ENCODE assay signal across 17 mouse cellular contexts in the genomic region with DNA sequence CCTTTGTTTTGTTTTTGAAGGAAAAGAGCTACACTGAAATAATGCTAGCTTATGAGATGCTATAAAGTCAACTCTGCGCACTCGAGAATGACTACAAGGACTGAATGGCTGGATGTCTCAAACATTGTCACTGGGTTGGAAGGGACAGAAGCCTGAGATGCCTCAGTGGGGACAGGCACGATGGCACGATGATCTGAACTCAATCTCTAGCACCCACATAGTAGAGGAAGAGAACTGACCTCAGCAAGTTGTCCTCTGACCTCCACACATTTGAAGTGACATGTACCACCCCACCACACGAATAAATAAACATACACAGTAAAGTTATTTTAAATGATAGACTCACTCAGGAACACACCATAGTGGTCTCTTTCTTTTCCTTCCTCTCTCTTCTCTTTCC. TPM values are rescaled to one million over a fixed set of nuclear protein-coding genes. Genes with fewer than 3 reads are reported as not detected.
A peak's percentile ranks its signal among the peaks of the same experiment; 100 is the strongest.
DNase-seq lines count a peak whose midpoint lies in the region; TF ChIP-seq lines count a peak whose summit lies in the region.
"Had no signal": no experiment of that assay in that cellular context is flagged by ENCODE, and none has a peak within 500 bp of the region (broad histone marks: within the 10 kb centered on the region; RNA-seq: fewer than 3 reads in every experiment).

No protein-coding gene starts in this region.

- no peaks in the 10 kb centered on the region; the same call in 1 of the 2 replicates for H3K36me3 ChIP-seq in heart, adult 2 months (ENCODE audit: control insufficient read depth, insufficient read depth, low read length)
- H3K36me3 ChIP-seq in heart, embryonic 10.5 days, result no peaks in the 10 kb centered on the region

- TF ChIP-seq CTCF in heart, adult 2 months (IDR thresholded peaks at IDR 0.05), result no peak

- peaks cover 2% of the 10 kb centered on the region for H3K79me2 ChIP-seq in heart, adult 2 months (replicated peaks; ENCODE audit: control insufficient read depth, insufficient read depth, low read length)

- WGBS in heart, adult 2 months, result 77% methylated on average over 5 of the region's 5 CpGs
- 85% methylated on average over 5 of the region's 5 CpGs for WGBS in heart, embryonic 10.5 days

- H3K27ac ChIP-seq in heart, adult 2 months, result no peak overlapping the region
- H3K27ac ChIP-seq in heart, embryonic 10.5 days, result no peak overlapping the region

- peaks cover 1% of the 10 kb centered on the region; the same call in 1 of the 2 replicates for H3K4me1 ChIP-seq in heart, adult 2 months (ENCODE audit: control insufficient read depth, insufficient read depth, low read length)
- peaks cover 8% of the 10 kb centered on the region; the same call in 1 of the 2 replicates for H3K4me1 ChIP-seq in heart, embryonic 10.5 days

- TF ChIP-seq EP300 in heart, adult 2 months (IDR thresholded peaks at IDR 0.05; ENCODE audit: insufficient read depth, low read depth, low read length), result no peak

- no peak for TF ChIP-seq POLR2A in heart, adult 2 months (IDR thresholded peaks at IDR 0.05; ENCODE audit: insufficient read depth, low read depth, low read length)

- H3K4me3 ChIP-seq in heart, adult 2 months, result no peak overlapping the region
- H3K4me3 ChIP-seq in heart, embryonic 10.5 days, result no peak overlapping the region

- no peaks in the 10 kb centered on the region for H3K9me3 ChIP-seq in heart, embryonic 10.5 days
- H3K9me3 ChIP-seq: G1E had no signal

- intact Hi-C loops in heart, adult 2 months (cut with DNase I), result no loop called here

- H3K9ac ChIP-seq in heart, adult 2 months (ENCODE audit: low read depth, low read length), result no peak overlapping the region

- no peaks in the 10 kb centered on the region for H3K27me3 ChIP-seq in heart, adult 2 months (ENCODE audit: control insufficient read depth, insufficient read depth, low read length)
- no peaks in the 10 kb centered on the region for H3K27me3 ChIP-seq in heart, embryonic 10.5 days (ENCODE audit: insufficient read depth, poor library complexity, severe bottlenecking)
- H3K27me3 ChIP-seq: CH12.LX, Patski had no signal

- peak; percentile 56 for DNase-seq in heart, adult 11 months
- DNase-seq in heart, adult 2 months, result no peak
- DNase-seq in heart, embryonic 10.5 days (ENCODE audit: low spot score), result peak; percentile 62
- DNase-seq in heart, postnatal 4 days, result no peak
- DNase-seq: adrenal gland, adult 2 months; adrenal gland, adult 8-10 months; adrenal gland, postnatal 10 days; adrenal gland, postnatal 14 days; adrenal gland, postnatal 25 days; adrenal gland, postnatal 36 days; B cell, adult 2 months; cerebellum, adult 11 months; cerebellum, adult 11-12 months; cerebellum, adult 18-20 months had no signal

RNA-seq across cellular contexts. Expression of a gene that starts 4.4 kb away (rescaled TPM):
- 10 to 100 TPM; 37.9 to 40.9 TPM for total RNA-seq in heart, adult 2 months (2021)
- polyA plus RNA-seq in heart, adult 2 months (2012; rRNA removed), result 6.1 and 12.3 TPM in 2 replicates
- 38.0 and 43.5 TPM in 2 replicates for polyA plus RNA-seq in heart, embryonic 10.5 days (2016; fragmentation: Nextera tagmentation; extraction: Ambion mirVana)
- total RNA-seq in heart, postnatal 4 days (2021), result 10 to 100 TPM; 58.3 to 58.5 TPM

Comparison
In these comparisons a context has a peak if more than half of its experiments do, and no peak if none do; other contexts are left out.
1. DNase-seq: peak in heart, adult 11 months (single experiment) and heart, embryonic 10.5 days (single experiment); none in heart, adult 2 months (0 of 2) and heart, postnatal 4 days (single experiment).